Mouse (Mus musculus) C2C12 (cell line): ENCODE measurements at regions not wholly inside any gene's neighbourhood (a gene's known extent, or its start where the extent isn't known, plus 50 kb on each side); places are given as distances from the start of the nearest gene placed in this dataset.

ENCODE experiments used
- CTCF ChIP-seq: IDR thresholded peaks from one replicate; pipeline ENCODE4 v1.5.1; 2011; ENCODE audit not compliant: control insufficient read depth, insufficient read depth, insufficient read length
- MYOD1 ChIP-seq: IDR thresholded peaks from one replicate; pipeline ENCODE4 v1.6.1; 2011; ENCODE audit warnings: low read depth; ENCODE audit not compliant: control insufficient read depth, insufficient read length
- USF1 ChIP-seq: IDR thresholded peaks from one replicate; pipeline ENCODE4 v1.6.1; 2011; ENCODE audit warnings: low read depth, mild to moderate bottlenecking, control low read depth, moderate library complexity

DNA sequence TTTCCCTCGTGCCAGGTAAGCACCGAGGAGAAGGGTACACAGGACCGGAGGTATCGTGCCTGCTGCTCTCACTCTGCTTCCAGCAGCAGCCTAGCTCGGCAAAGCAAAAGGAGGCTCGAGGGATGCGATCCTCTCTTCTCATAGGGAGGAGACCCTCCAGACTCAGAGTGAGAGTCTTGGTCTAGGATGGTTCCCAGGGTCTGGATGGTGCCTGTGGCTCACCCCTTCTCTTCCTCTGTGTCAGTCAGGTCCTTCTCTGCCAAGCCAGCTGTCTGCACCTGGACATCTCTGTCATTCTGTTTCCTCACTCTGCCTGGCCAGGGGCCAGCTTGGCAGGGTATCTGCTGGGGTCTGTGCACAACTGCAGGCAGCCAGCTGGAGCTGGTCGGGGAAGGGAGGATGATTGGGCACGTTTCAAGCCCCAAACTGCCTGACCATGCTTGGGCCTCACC, 76.9 kb upstream of the Fyn start:
- no peak for TF ChIP-seq USF1
- TF ChIP-seq CTCF: no peak
- TF ChIP-seq MYOD1: peak; percentile 58
